Mouse (Mus musculus): ENCODE results near the gene Tpcn1. TPM values are rescaled to one million over a fixed set of nuclear protein-coding genes. Genes with fewer than 3 reads are reported as not detected.
A peak's percentile ranks its signal among the peaks of the same experiment; 100 is the strongest.

Tpcn1 gene
- polyA plus RNA-seq, 1 experiment from 2014 or later = 12.3 TPM

GRCm38 (mm10) chr5:120560616-120561311, 27.7 kb downstream of the Tpcn1 start:
- Histone ChIP-seq H3K4me1 (peaks cover 77% of the 10 kb centered on the region), H3K27me3 (replicated peaks; ENCODE audit: low read depth, poor library complexity, severe bottlenecking) (no peaks in the 10 kb centered on the region), H3K27ac (replicated peaks) (peak overlapping the region; percentile 78), H3K4me3 (peak overlapping the region; percentile 28; the same call in 1 of the 2 replicates), H3K9me3 (no peaks in the 10 kb centered on the region), H3K36me3 (replicated peaks) (peaks cover 21% of the 10 kb centered on the region)
- DNase-seq (ENCODE audit: low spot score) = peak; percentile 67
- 21% methylated on average over 16 of the region's 16 CpGs for WGBS

- no peaks in the 10 kb centered on the region for H3K27me3 ChIP-seq (replicated peaks; ENCODE audit: low read depth, poor library complexity, severe bottlenecking)
- peak overlapping the region; percentile 11; the same call in 1 of the 2 replicates for H3K4me3 ChIP-seq
- WGBS = 64% methylated on average over 9 of the region's 9 CpGs
- no peak for DNase-seq (ENCODE audit: low spot score)
- H3K27ac ChIP-seq (replicated peaks) = peak overlapping the region; percentile 78
- no peaks in the 10 kb centered on the region for H3K9me3 ChIP-seq
- peaks cover 72% of the 10 kb centered on the region for H3K4me1 ChIP-seq
- H3K36me3 ChIP-seq (replicated peaks) = peaks cover 27% of the 10 kb centered on the region
Measured at GRCm38 (mm10) chr5:120560129-120560615, 28.3 kb downstream of the Tpcn1 start.

GRCm38 (mm10) chr5:120558762-120559161, 29.7 kb downstream of the Tpcn1 start:
- peaks cover 58% of the 10 kb centered on the region for H3K4me1 ChIP-seq
- peak overlapping the region; percentile 75 for H3K27ac ChIP-seq (replicated peaks)

GRCm38 (mm10) chr5:120558041-120558440, 30.4 kb downstream of the Tpcn1 start:
- no peak for DNase-seq (ENCODE audit: low spot score)
- no peaks in the 10 kb centered on the region for H3K9me3 ChIP-seq
- peaks cover 46% of the 10 kb centered on the region for H3K36me3 ChIP-seq (replicated peaks)
- no peaks in the 10 kb centered on the region for H3K27me3 ChIP-seq (replicated peaks; ENCODE audit: low read depth, poor library complexity, severe bottlenecking)
- H3K4me3 ChIP-seq = no peak overlapping the region
- H3K4me1 ChIP-seq = peaks cover 51% of the 10 kb centered on the region
- 0 out of 2 replicates have a peak overlapping the region, but pooled peaks have one; percentile 3 for H3K27ac ChIP-seq (replicated peaks)
- 76% methylated on average over 8 of the region's 8 CpGs for WGBS

More at GRCm38 (mm10) chr5:120558762-120559161, 29.7 kb downstream of the Tpcn1 start:
- WGBS = 63% methylated on average over 14 of the region's 14 CpGs
- H3K9me3 ChIP-seq = no peaks in the 10 kb centered on the region
- H3K4me3 ChIP-seq = no peak overlapping the region
- DNase-seq (ENCODE audit: low spot score) = no peak
- peaks cover 38% of the 10 kb centered on the region for H3K36me3 ChIP-seq (replicated peaks)
- H3K27me3 ChIP-seq (replicated peaks; ENCODE audit: low read depth, poor library complexity, severe bottlenecking) = no peaks in the 10 kb centered on the region

- Histone ChIP-seq H3K9me3 (no peaks in the 10 kb centered on the region), H3K4me1 (peaks cover 44% of the 10 kb centered on the region), H3K27ac (replicated peaks) (no peak overlapping the region), H3K4me3 (no peak overlapping the region), H3K27me3 (replicated peaks; ENCODE audit: low read depth, poor library complexity, severe bottlenecking) (no peaks in the 10 kb centered on the region), H3K36me3 (replicated peaks) (peaks cover 60% of the 10 kb centered on the region)
- WGBS = 88% methylated on average over 24 of the region's 24 CpGs
- DNase-seq (ENCODE audit: low spot score) = no peak
Measured at GRCm38 (mm10) chr5:120555871-120556270, 32.6 kb downstream of the Tpcn1 start.

- no peaks in the 10 kb centered on the region for H3K27me3 ChIP-seq (replicated peaks; ENCODE audit: low read depth, poor library complexity, severe bottlenecking)
- WGBS = 95% methylated on average over 5 of the region's 5 CpGs
- no peak for DNase-seq (ENCODE audit: low spot score)
- H3K4me3 ChIP-seq = no peak overlapping the region
- no peaks in the 10 kb centered on the region for H3K9me3 ChIP-seq
- peaks cover 54% of the 10 kb centered on the region for H3K36me3 ChIP-seq (replicated peaks)
- H3K4me1 ChIP-seq = peaks cover 25% of the 10 kb centered on the region
- H3K27ac ChIP-seq (replicated peaks) = no peak overlapping the region
Measured at GRCm38 (mm10) chr5:120550673-120551072, 37.8 kb downstream of the Tpcn1 start.

- peaks cover 25% of the 10 kb centered on the region for H3K4me1 ChIP-seq
- H3K36me3 ChIP-seq (replicated peaks) = peaks cover 48% of the 10 kb centered on the region
- no peak for DNase-seq (ENCODE audit: low spot score)
- no peaks in the 10 kb centered on the region for H3K9me3 ChIP-seq
- 84% methylated on average over 5 of the region's 5 CpGs for WGBS
- no peak overlapping the region for H3K27ac ChIP-seq (replicated peaks)
- no peak overlapping the region for H3K4me3 ChIP-seq
- H3K27me3 ChIP-seq (replicated peaks; ENCODE audit: low read depth, poor library complexity, severe bottlenecking) = no peaks in the 10 kb centered on the region
Measured at GRCm38 (mm10) chr5:120550137-120550536, 38.3 kb downstream of the Tpcn1 start.

- DNase-seq (ENCODE audit: low spot score) = no peak
- 60% methylated on average over 11 of the region's 11 CpGs for WGBS
- H3K27ac ChIP-seq (replicated peaks) = peak overlapping the region; percentile 57
- H3K36me3 ChIP-seq (replicated peaks) = peaks cover 42% of the 10 kb centered on the region
- H3K9me3 ChIP-seq = no peaks in the 10 kb centered on the region
- H3K4me1 ChIP-seq = peaks cover 25% of the 10 kb centered on the region
- H3K4me3 ChIP-seq = no peak overlapping the region
- no peaks in the 10 kb centered on the region for H3K27me3 ChIP-seq (replicated peaks; ENCODE audit: low read depth, poor library complexity, severe bottlenecking)
Measured at GRCm38 (mm10) chr5:120548236-120548850, 40.1 kb downstream of the Tpcn1 start.

GRCm38 (mm10) chr5:120536632-120537031, 51.8 kb downstream of the Tpcn1 start:
- no peak overlapping the region for H3K4me3 ChIP-seq
- H3K9me3 ChIP-seq = no peaks in the 10 kb centered on the region
- H3K4me1 ChIP-seq = peaks cover 39% of the 10 kb centered on the region
- DNase-seq (ENCODE audit: low spot score) = no peak
- peaks cover 47% of the 10 kb centered on the region for H3K36me3 ChIP-seq (replicated peaks)
- H3K27ac ChIP-seq (replicated peaks) = peak overlapping the region; percentile 64; the same call in 1 of the 2 replicates
- H3K27me3 ChIP-seq (replicated peaks; ENCODE audit: low read depth, poor library complexity, severe bottlenecking) = no peaks in the 10 kb centered on the region
- WGBS = 67% methylated on average over 5 of the region's 5 CpGs

- WGBS = 80% methylated on average over 13 of the region's 13 CpGs
Measured at GRCm38 (mm10) chr5:120536046-120536445, 52.4 kb downstream of the Tpcn1 start.

GRCm38 (mm10) chr5:120534686-120535075, 53.8 kb downstream of the Tpcn1 start:
- no peak for DNase-seq (ENCODE audit: low spot score)
- Histone ChIP-seq H3K4me3 (no peak overlapping the region), H3K9me3 (no peaks in the 10 kb centered on the region), H3K4me1 (peaks cover 39% of the 10 kb centered on the region), H3K27ac (replicated peaks) (peak overlapping the region; percentile 71), H3K27me3 (replicated peaks; ENCODE audit: low read depth, poor library complexity, severe bottlenecking) (no peaks in the 10 kb centered on the region), H3K36me3 (replicated peaks) (peaks cover 34% of the 10 kb centered on the region)
- WGBS = 57% methylated on average over 2 of the region's 2 CpGs

More at GRCm38 (mm10) chr5:120536046-120536445, 52.4 kb downstream of the Tpcn1 start:
- Histone ChIP-seq H3K27ac (replicated peaks) (peak overlapping the region; percentile 64), H3K4me3 (no peak overlapping the region), H3K27me3 (replicated peaks; ENCODE audit: low read depth, poor library complexity, severe bottlenecking) (no peaks in the 10 kb centered on the region), H3K9me3 (no peaks in the 10 kb centered on the region), H3K4me1 (peaks cover 39% of the 10 kb centered on the region), H3K36me3 (replicated peaks) (peaks cover 43% of the 10 kb centered on the region)
- DNase-seq (ENCODE audit: low spot score) = no peak

- Histone ChIP-seq H3K27ac (replicated peaks) (peak overlapping the region; percentile 71), H3K36me3 (replicated peaks) (peaks cover 29% of the 10 kb centered on the region), H3K27me3 (replicated peaks; ENCODE audit: low read depth, poor library complexity, severe bottlenecking) (no peaks in the 10 kb centered on the region), H3K4me1 (peaks cover 40% of the 10 kb centered on the region), H3K9me3 (no peaks in the 10 kb centered on the region), H3K4me3 (no peak overlapping the region)
- WGBS = 70% methylated on average over 15 of the region's 15 CpGs
- DNase-seq (ENCODE audit: low spot score) = peak; percentile 35
Measured at GRCm38 (mm10) chr5:120534071-120534685, 54.3 kb downstream of the Tpcn1 start.
